Mouse (Mus musculus) c-Kit-positive CD71-positive TER-119-negative erythroid progenitor cells, embryonic 14.5 days (primary cell): ENCODE results near the gene Nabp2.

Experiments used
- DNase-seq: peaks from one replicate; pipeline ENCODE4 v3.0.0-alpha.2; 2013; ENCODE audit warnings: low read depth

Gene Nabp2

DNA sequence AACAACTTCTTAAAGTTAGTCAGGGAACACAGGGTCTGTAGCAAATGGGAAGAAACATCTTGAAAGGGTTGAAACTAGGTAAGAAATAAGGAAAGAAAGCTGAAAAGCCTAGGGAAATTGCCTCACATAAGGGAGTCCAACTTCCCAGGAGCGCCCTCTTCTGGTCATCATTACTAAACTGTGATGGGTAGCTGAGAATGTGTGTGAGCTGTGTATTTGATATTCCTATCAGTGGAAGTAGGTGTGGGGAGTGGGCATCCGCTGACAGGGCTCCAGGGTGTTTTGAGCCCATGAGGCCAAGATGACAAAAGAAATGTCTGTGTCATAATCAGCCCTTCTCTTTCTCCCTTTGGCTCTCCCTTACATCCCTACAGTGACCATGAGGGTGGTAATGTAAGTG lies 52.5 kb downstream of the Nabp2 start:
- DNase-seq = peak; percentile 67
